Mouse (Mus musculus): Measurements from ENCODE around the gene Wdr92. TPM values are rescaled to one million over a fixed set of nuclear protein-coding genes. Genes with fewer than 3 reads are reported as not detected.
"Not testable (repeated sequence)": the region's sequence is repeated elsewhere in the genome, so short reads cannot be mapped to it uniquely, and the experiment has no call there.

Wdr92 gene
- polyA plus RNA-seq, 1 experiment from 2014 or later: 19.8 TPM

DNA sequence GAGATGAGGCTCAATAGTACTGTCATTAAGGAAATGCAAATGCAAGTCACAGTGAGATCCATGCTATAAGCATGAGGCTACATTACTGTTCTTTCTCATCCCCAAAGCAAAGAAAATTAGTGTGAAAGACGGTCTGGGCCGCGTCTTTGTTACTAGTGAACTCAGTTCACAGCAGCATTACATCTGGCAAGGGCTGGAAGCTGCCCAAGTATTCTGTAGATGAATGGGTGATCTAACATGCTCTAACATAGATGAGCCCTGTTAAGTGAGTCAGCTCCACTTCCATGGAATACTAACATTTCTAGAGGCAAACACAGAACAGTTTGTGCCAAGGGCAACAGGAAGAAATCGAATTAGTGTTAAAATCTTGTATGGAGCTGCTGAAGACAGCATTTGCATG lies 19.0 kb downstream of the Wdr92 start:
- no peaks in the 10 kb centered on the region for H3K27me3 ChIP-seq
- DNase-seq (ENCODE audit: low read depth, low spot score): no peak
- TF ChIP-seq CTCF (IDR thresholded peaks at IDR 0.05): no peak
- in situ Hi-C loops (cut with MboI; ENCODE audit: low pct_unique_long_range_greater_than_20kb): loop anchor here (5.0 to 25.0 kb wide), 2 partner anchors 39 to 689 kb away; partner anchors contain the start of gene Sec61g
- POLR2A ChIA-PET: no interaction called here
- CTCF ChIA-PET: interaction anchor here (0.9 to 1.3 kb wide), 2 partner anchors 40 to 690 kb away, joined by 3 read pairs; no protein-coding TSS in a partner anchor
- no peak for ATAC-seq

DNA sequence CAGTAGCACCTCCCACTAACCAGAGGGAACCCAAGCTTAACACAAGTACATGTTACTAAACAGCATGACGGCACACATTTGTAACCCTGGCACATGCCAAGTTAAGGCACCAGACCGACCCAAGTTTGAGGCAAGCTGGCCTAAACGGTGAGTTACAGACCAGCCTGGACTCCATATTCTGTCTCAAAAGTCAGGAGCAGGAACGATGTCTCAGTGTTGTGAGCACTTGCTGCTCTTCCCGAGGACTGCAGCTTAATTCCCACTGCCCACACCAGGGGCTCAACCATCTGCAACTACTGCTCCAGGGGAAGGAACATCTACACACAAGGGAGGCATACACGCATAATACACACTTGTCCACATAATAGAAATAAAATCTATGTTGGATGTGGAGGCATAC lies 20.6 kb downstream of the Wdr92 start:
- CTCF ChIA-PET: interaction anchor here (1.3 to 2.1 kb wide), 4 partner anchors 11 to 691 kb away, joined by 3 to 7 read pairs (median 6); no protein-coding TSS in a partner anchor
- DNase-seq (ENCODE audit: low read depth, low spot score): no peak
- no peaks in the 10 kb centered on the region for H3K27me3 ChIP-seq
- POLR2A ChIA-PET: no interaction called here
- in situ Hi-C loops (cut with MboI; ENCODE audit: low pct_unique_long_range_greater_than_20kb): loop anchor here (5.0 to 25.0 kb wide), 2 partner anchors 40 to 690 kb away; partner anchors contain the start of gene Sec61g
- no peak for ATAC-seq
- no peak for TF ChIP-seq CTCF (IDR thresholded peaks at IDR 0.05)

DNA sequence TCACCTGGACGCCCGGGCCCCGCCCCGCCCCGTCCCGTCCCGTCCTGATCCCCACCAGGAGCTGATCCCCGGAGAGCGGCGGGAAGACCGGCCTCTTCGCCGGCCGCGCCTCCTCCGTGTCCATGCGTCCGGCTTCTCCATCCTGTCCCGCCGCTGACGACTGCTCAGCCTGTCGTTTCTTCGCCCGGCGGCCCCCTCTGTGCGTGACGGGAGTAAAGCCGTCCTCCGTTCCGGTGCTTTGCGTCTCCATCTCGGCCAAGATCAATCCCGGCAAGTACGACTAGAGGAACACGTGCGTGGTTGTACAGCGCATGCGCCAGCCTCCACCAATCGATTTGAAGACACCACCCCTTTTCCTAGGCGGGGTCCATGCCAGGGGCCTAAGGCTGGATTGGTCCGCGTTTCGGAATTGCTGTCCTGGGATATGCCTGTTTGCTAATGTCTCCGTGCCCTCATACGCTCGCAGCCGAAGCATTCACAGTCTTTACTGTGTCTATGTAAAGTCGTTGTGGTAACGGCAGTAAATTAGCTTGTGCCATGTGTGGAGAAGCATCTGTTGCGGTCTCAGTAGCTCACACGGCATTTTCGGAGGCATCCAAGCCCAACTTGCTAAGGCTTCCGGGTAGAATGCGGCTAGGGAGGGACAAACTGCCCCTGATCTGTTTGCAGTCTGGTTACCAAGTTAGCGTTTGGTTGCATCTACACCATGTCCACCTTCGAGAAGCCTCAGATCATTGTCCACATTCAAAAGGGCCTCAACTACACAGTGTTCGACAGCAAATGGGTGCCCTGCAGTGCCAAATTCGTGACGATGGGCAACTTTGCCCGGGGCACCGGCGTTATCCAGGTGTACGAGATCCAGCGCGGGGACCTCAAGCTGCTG lies 29.6 kb downstream of the Wdr92 start, which contains the start of gene Pno1:
Gene Pno1 (minus strand): TSS at position 311 of the 883 bp plus-strand sequence.
- CTCF ChIA-PET: interaction anchor here (1.0 kb wide), 1 partner anchor 11 kb away, joined by 3 read pairs; no protein-coding TSS in a partner anchor
- POLR2A ChIA-PET: no interaction called here
- in situ Hi-C loops (cut with MboI; ENCODE audit: low pct_unique_long_range_greater_than_20kb): loop anchor here (25.0 kb wide), 1 partner anchor 699 kb away; the partner anchor contains the start of gene Sec61g
- ATAC-seq (peak; percentile 96), DNase-seq (ENCODE audit: low read depth, low spot score) (peak; percentile 89)
- no peak for TF ChIP-seq CTCF (IDR thresholded peaks at IDR 0.05)
- no peaks in the 10 kb centered on the region for H3K27me3 ChIP-seq

DNA sequence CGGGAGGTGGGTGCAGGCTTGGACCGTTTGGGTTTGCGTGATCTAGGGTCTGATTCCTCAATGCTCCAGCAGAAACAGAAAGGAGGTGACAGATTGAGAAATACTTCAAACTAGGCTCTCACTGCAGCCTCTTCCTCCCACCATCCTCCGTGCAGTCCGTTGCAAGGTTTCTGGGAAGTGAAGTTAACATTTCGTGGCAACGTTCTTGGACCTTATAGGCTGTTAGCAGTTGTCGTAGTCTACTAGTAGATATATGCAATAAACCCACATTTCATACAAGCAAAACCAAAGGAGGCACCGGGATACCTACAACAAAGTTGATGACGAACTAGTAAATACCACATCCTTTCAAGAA lies 30.2 kb downstream of the Wdr92 start:
- in situ Hi-C loops (cut with MboI; ENCODE audit: low pct_unique_long_range_greater_than_20kb): loop anchor here (25.0 kb wide), 1 partner anchor 700 kb away; the partner anchor contains the start of gene Sec61g
- ATAC-seq (peak; percentile 6), DNase-seq (ENCODE audit: low read depth, low spot score) (no peak)
- ChIA-PET CTCF (interaction anchor here (0.9 kb wide), 1 partner anchor 26 kb away, joined by 3 read pairs; no protein-coding TSS in a partner anchor), POLR2A (no interaction called here)
- no peak for TF ChIP-seq CTCF (IDR thresholded peaks at IDR 0.05)
- no peaks in the 10 kb centered on the region for H3K27me3 ChIP-seq

DNA sequence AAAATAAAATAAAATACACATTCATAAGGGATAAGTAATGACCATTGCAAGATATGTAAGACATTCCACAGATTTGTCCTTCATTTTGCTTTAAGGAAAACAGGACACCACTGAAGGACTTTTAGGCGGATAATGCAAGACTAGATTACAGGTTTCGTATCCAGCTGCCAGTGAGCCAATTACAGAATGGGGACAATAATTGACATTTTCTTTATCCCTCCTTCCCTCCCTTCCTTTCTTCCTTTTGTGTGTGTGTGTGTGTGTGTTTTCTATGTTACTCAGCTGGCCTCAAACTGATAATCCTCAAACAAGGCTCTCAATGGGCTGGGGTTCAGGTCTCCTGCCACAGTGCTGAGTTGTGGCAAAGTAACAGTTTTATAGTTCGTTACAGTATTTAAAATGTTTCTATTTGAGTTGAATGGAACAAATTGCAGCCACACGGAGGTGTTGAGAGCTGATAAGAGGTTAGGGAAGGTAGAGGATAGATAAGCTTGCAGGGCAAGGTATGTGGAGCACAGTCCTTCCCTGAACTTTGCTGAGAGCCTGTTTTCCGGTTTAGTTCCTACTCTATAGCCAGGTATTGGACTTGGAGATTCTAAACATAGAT lies 31.1 kb downstream of the Wdr92 start:
- DNase-seq (ENCODE audit: low read depth, low spot score): no peak
- ChIA-PET POLR2A (no interaction called here), CTCF (interaction anchor here (0.9 to 1.1 kb wide), 2 partner anchors 9 to 25 kb away, joined by 3 read pairs; no protein-coding TSS in a partner anchor)
- H3K27me3 ChIP-seq: no peaks in the 10 kb centered on the region
- no peak for ATAC-seq
- in situ Hi-C loops (cut with MboI; ENCODE audit: low pct_unique_long_range_greater_than_20kb): loop anchor here (25.0 kb wide), 1 partner anchor 701 kb away; the partner anchor contains the start of gene Sec61g
- no peak for TF ChIP-seq CTCF (IDR thresholded peaks at IDR 0.05)

DNA sequence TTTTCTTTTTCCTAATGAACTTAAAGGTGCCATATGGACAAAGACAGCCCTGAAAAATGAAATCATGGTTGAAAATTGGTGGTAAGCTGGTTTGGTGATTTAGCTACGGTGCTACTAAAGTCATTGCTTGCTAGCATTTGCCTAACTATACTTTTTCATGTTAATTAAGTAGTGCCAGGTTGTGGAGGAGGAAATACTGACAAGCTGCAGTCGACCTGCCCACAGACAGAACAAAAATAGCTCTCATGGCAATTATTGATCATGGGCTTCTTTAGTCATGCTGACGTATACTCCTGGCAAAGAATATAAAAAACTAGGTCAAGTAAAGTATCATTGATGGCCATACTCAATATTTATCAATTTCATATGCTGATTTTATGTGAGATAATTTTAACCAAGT lies 33.6 kb downstream of the Wdr92 start:
- ATAC-seq (no peak), DNase-seq (ENCODE audit: low read depth, low spot score) (no peak)
- ChIA-PET CTCF (interaction anchor here (0.9 to 1.5 kb wide), 3 partner anchors 12 to 248 kb away, joined by 3 to 5 read pairs (median 4); no protein-coding TSS in a partner anchor), POLR2A (interaction anchor here (0.6 kb wide), 1 partner anchor 681 kb away, joined by 3 read pairs; no protein-coding TSS in a partner anchor)
- TF ChIP-seq CTCF (IDR thresholded peaks at IDR 0.05): no peak
- in situ Hi-C loops (cut with MboI; ENCODE audit: low pct_unique_long_range_greater_than_20kb): loop anchor here (25.0 kb wide), 1 partner anchor 703 kb away; the partner anchor contains the start of gene Sec61g
- H3K27me3 ChIP-seq: no peaks in the 10 kb centered on the region

DNA sequence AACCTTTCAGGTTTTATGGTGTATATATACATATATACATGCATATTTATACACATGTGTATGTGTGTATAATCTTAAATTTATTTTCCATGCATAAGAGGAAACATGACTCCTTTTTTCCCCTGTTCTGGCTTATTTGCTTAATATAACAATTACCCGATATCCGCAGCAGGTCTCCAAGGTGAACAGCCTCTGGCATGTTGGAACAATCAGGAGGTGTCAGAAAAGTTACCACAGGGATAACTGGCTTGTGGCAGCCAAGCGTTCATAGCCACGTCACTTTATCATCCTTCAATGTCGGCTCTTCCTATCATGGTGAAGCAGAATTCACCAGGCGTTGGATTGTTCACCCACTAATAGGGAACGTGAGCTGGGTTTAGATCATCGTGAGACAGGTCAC lies 39.2 kb downstream of the Wdr92 start:
- ATAC-seq (no peak), DNase-seq (ENCODE audit: low read depth, low spot score) (no peak)
- no peaks in the 10 kb centered on the region for H3K27me3 ChIP-seq
- in situ Hi-C loops (cut with MboI; ENCODE audit: low pct_unique_long_range_greater_than_20kb): loop anchor here (10.0 to 25.0 kb wide), 2 partner anchors 246 to 709 kb away; partner anchors contain the start of gene Sec61g
- CTCF ChIA-PET: no interaction called here
- no peak for TF ChIP-seq CTCF (IDR thresholded peaks at IDR 0.05)
- POLR2A ChIA-PET: no interaction called here

DNA sequence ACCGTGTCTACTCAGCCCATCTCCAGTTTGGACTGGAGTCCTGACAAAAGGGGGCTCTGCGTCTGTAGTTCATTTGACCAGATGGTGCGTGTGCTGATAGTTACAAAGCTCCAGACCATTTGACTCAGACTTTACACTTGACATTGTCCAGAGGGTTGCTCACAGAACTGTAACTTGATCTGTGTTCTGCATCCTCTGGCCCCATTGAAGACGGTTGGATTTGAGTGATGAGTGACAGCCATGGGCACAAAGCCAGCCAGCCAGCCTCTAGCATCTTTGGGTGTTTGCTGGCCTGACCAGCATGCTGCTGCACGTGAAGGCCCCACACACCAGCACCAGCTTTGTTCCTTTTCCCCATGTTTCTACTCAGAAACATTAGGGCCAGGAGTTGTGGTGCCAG lies 50.9 kb downstream of the Wdr92 start:
- no peaks in the 10 kb centered on the region for H3K27me3 ChIP-seq
- no peak for TF ChIP-seq CTCF (IDR thresholded peaks at IDR 0.05)
- in situ Hi-C loops (cut with MboI; ENCODE audit: low pct_unique_long_range_greater_than_20kb): no loop called here
- ATAC-seq (no peak), DNase-seq (ENCODE audit: low read depth, low spot score) (no peak)
- ChIA-PET POLR2A (no interaction called here), CTCF (no interaction called here)

DNA sequence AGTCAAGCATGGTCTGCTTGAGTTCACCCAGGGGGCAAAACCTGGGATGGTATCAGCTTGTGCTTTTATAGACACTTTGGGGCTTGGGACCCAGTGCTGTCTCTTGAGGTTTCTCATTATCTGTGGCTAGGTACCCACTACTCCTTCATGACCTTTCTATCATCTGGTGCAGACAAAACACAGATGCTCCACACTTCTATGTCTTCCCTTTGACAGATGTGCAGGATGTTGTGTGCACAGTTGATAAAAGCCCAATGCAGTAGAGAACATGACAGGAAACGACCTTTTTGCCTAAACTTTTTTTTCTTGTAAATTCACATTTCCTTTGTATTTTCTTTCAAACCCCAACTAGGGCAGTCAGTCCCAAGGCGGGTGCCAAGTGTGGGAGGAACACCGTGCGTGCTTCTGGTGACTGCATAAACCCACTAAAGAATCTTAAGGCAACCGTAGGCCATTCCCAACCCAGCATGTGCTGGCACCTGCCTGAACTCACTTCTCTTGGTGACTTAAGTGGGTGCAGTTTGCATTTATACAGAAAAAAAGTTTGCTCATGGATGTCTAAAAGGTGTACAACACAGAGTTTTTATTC lies 54.6 kb downstream of the Wdr92 start:
- H3K27me3 ChIP-seq: no peaks in the 10 kb centered on the region
- POLR2A ChIA-PET: no interaction called here
- CTCF ChIA-PET: interaction anchor here (1.1 kb wide), 1 partner anchor 8 kb away, joined by 3 read pairs; no protein-coding TSS in a partner anchor
- in situ Hi-C loops (cut with MboI; ENCODE audit: low pct_unique_long_range_greater_than_20kb): no loop called here
- ATAC-seq (no peak), DNase-seq (ENCODE audit: low read depth, low spot score) (no peak)
- no peak for TF ChIP-seq CTCF (IDR thresholded peaks at IDR 0.05)

DNA sequence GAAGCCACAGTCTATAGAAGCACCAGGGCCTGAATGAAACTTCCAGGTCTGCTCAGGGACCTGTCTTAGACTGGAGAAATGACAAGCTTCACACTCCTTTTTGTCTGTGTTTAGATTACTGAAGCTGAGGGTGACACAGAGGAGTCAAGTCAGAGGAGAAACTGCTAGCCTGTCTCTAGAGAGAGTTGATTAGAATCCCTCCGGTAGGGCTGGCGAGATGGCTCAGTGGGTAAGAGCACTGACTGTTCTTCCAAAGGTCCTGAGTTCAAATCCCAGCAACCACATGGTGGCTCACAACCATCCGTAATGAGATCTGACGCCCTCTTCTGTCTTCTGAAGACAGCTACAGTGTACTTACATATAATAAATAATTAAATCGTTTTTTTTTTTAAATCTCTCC lies 56.7 kb downstream of the Wdr92 start:
- CTCF ChIA-PET: interaction anchor here (0.9 to 1.1 kb wide), 2 partner anchors 12 to 26 kb away, joined by 3 to 4 read pairs; no protein-coding TSS in a partner anchor
- ATAC-seq; H3K27me3 ChIP-seq; in situ Hi-C loops (cut with MboI; ENCODE audit: low pct_unique_long_range_greater_than_20kb); DNase-seq (ENCODE audit: low read depth, low spot score); POLR2A ChIA-PET: not testable (repeated sequence)

Data from Patski (cell line).